Comparison of ENCODE assay signal across 15 mouse cellular contexts in genomic region chr19:46445641-46446040, GRCm38 (mm10). TPM values are rescaled to one million over a fixed set of nuclear protein-coding genes. Genes with fewer than 3 reads are reported as not detected.
DNase-seq lines count a peak whose midpoint lies in the region; ATAC-seq and TF ChIP-seq lines count a peak whose summit lies in the region.
"Had no signal": no experiment of that assay in that cellular context is flagged by ENCODE, and none has a peak within 500 bp of the region (broad histone marks: within the 10 kb centered on the region; RNA-seq: fewer than 3 reads in every experiment).

No protein-coding gene starts in this region.

- no peak for TF ChIP-seq CTCF in kidney, postnatal 0 days (IDR thresholded peaks at IDR 0.05; ENCODE audit: low read depth)

- ATAC-seq in kidney, postnatal 0 days (replicated peaks; ENCODE audit: low FRiP score, low read depth), result no peak
- ATAC-seq in embryonic facial prominence, embryonic 13.5 days (ENCODE audit: insufficient number of reproducible peaks, insufficient read depth, low FRiP score, low TSS enrichment, low read depth), result no peak
- ATAC-seq in megakaryocyte progenitor cell, adult 5-6 weeks (replicated peaks; ENCODE audit: poor library complexity), result no peak
- ATAC-seq: activated CD4-positive, CD25-positive, alpha-beta regulatory T cell, adult 4 months had no signal

- no peaks in the 10 kb centered on the region for H3K27me3 ChIP-seq in kidney, postnatal 0 days (ENCODE audit: insufficient read depth, low read length)
- no peaks in the 10 kb centered on the region for H3K27me3 ChIP-seq in embryonic facial prominence, embryonic 13.5 days
- H3K27me3 ChIP-seq: neural tube, embryonic 13.5 days had no signal

- no peak overlapping the region for H3K27ac ChIP-seq in kidney, postnatal 0 days
- H3K27ac ChIP-seq in embryonic facial prominence, embryonic 13.5 days, result no peak overlapping the region
- H3K27ac ChIP-seq: neural tube, embryonic 13.5 days had no signal

- DNase-seq in heart, adult 11 months, result peak; percentile 84
- DNase-seq in heart, postnatal 36 days, result no peak
- DNase-seq in kidney, postnatal 0 days (ENCODE audit: low spot score), result peak; percentile 76
- DNase-seq in kidney, postnatal 4 days, result no peak
- DNase-seq in 3T3-L1 (ENCODE audit: low read depth, low spot score), result peak; percentile 47
- DNase-seq in spleen, adult 12 weeks (ENCODE audit: low spot score), result no peak
- DNase-seq: B cell, adult 2 months; cerebellum, adult 18-20 months; midbrain, embryonic 14.5 days had no signal

- H3K9ac ChIP-seq in kidney, postnatal 0 days (ENCODE audit: low read depth, low read length), result no peak overlapping the region
- H3K9ac ChIP-seq in embryonic facial prominence, embryonic 13.5 days, result peak overlapping the region; percentile 27; the same call in 1 of the 2 replicates
- H3K9ac ChIP-seq: neural tube, embryonic 13.5 days had no signal

- H3K36me3 ChIP-seq in kidney, postnatal 0 days (ENCODE audit: insufficient read depth, low read length), result no peaks in the 10 kb centered on the region
- peaks cover 3% of the 10 kb centered on the region; the same call in 1 of the 2 replicates for H3K36me3 ChIP-seq in embryonic facial prominence, embryonic 13.5 days
- H3K36me3 ChIP-seq: neural tube, embryonic 13.5 days had no signal

- H3K9me3 ChIP-seq in kidney, postnatal 0 days (replicated peaks; ENCODE audit: low read length), result no peaks in the 10 kb centered on the region
- no peaks in the 10 kb centered on the region for H3K9me3 ChIP-seq in embryonic facial prominence, embryonic 13.5 days
- H3K9me3 ChIP-seq: G1E; neural tube, embryonic 13.5 days had no signal

- peaks cover 20% of the 10 kb centered on the region for H3K4me1 ChIP-seq in kidney, postnatal 0 days (replicated peaks; ENCODE audit: insufficient read depth, low read length)
- peaks cover 47% of the 10 kb centered on the region for H3K4me1 ChIP-seq in embryonic facial prominence, embryonic 13.5 days

- WGBS in kidney, postnatal 0 days, result 37% methylated on average over 6 of the region's 6 CpGs
- 48% methylated on average over 6 of the region's 6 CpGs for WGBS in embryonic facial prominence, embryonic 13.5 days

- no peak overlapping the region for H3K4me2 ChIP-seq in kidney, postnatal 0 days (ENCODE audit: low read length)
- H3K4me2 ChIP-seq in embryonic facial prominence, embryonic 13.5 days, result no peak overlapping the region
- H3K4me2 ChIP-seq: neural tube, embryonic 13.5 days had no signal

- intact Hi-C loops in heart, postnatal 36 days (cut with DNase I), result loop anchor here (10.0 kb wide), 1 partner anchor 141 kb away; the partner anchor contains the start of gene Nfkb2

- H3K4me3 ChIP-seq in kidney, postnatal 0 days (replicated peaks; ENCODE audit: low read depth, low read length), result no peak overlapping the region
- H3K4me3 ChIP-seq in embryonic facial prominence, embryonic 13.5 days, result no peak overlapping the region
- H3K4me3 ChIP-seq: layer of hippocampus, adult 2 months; neural tube, embryonic 13.5 days had no signal

RNA-seq across cellular contexts. Expression of gene Sufu, which starts 48.9 kb away (rescaled TPM):
- total RNA-seq in heart, postnatal 36 days (2021), result 10 to 100 TPM; 10.8 to 12.7 TPM
- 30.6 and 33.0 TPM in 2 replicates for polyA plus RNA-seq in kidney, postnatal 0 days (2015; fragmentation: Nextera tagmentation; extraction: Ambion mirVana)
- polyA plus RNA-seq in embryonic facial prominence, embryonic 13.5 days (2015; fragmentation: Nextera tagmentation; extraction: Ambion mirVana), result 38.5 and 39.3 TPM in 2 replicates
- total RNA-seq in megakaryocyte progenitor cell, adult 5-6 weeks (2015), result 12.9 and 14.9 TPM in 2 replicates
- total RNA-seq in megakaryocyte progenitor cell, adult 5-6 weeks (2017), result 6.6 and 7.0 TPM in 2 replicates

RNA-seq across cellular contexts. Expression of gene Actr1a, which starts 50.1 kb away (rescaled TPM):
- total RNA-seq in heart, postnatal 36 days (2021), result 10 to 100 TPM; 88.4 to 97.0 TPM
- polyA plus RNA-seq in kidney, postnatal 0 days (2015; fragmentation: Nextera tagmentation; extraction: Ambion mirVana), result 100.0 and 111 TPM in 2 replicates
- polyA plus RNA-seq in embryonic facial prominence, embryonic 13.5 days (2015; fragmentation: Nextera tagmentation; extraction: Ambion mirVana), result 139 and 160 TPM in 2 replicates
- 46.0 and 52.2 TPM in 2 replicates for total RNA-seq in megakaryocyte progenitor cell, adult 5-6 weeks (2015)
- total RNA-seq in megakaryocyte progenitor cell, adult 5-6 weeks (2017), result 76.3 and 87.6 TPM in 2 replicates

RNA-seq across cellular contexts. Expression of gene Trim8, which starts 55.9 kb away (rescaled TPM):
- total RNA-seq in heart, postnatal 36 days (2021), result 10 to 100 TPM; 38.7 to 40.0 TPM
- polyA plus RNA-seq in kidney, postnatal 0 days (2015; fragmentation: Nextera tagmentation; extraction: Ambion mirVana), result 27.8 and 30.5 TPM in 2 replicates
- 16.7 and 17.6 TPM in 2 replicates for polyA plus RNA-seq in embryonic facial prominence, embryonic 13.5 days (2015; fragmentation: Nextera tagmentation; extraction: Ambion mirVana)
- total RNA-seq in megakaryocyte progenitor cell, adult 5-6 weeks (2015), result 9.7 and 18.0 TPM in 2 replicates
- total RNA-seq in megakaryocyte progenitor cell, adult 5-6 weeks (2017), result 12.8 and 12.9 TPM in 2 replicates

Comparison
In these comparisons a context has a peak if more than half of its experiments do, and no peak if none do; other contexts are left out.
1. DNase-seq: peak in heart, adult 11 months (single experiment), kidney, postnatal 0 days (single experiment) and 3T3-L1 (single experiment); none in heart, postnatal 36 days (0 of 2), kidney, postnatal 4 days (0 of 2) and spleen, adult 12 weeks (single experiment).